Mouse (Mus musculus): ENCODE measurements around the gene Ly6f. TPM values are rescaled to one million over a fixed set of nuclear protein-coding genes. Genes with fewer than 3 reads are reported as not detected.

Ly6f gene
- polyA plus RNA-seq (2012) = not detected in 2 replicates

GRCm38 (mm10) chr15:75268121-75268520, at the start of gene Ly6f:
Gene Ly6f, plus strand, starts transcription at chr15:75268421.

Other genes with a start within 250 kb of the Ly6f start
- not detected in 2 replicates for gene Ly6c1, start 219.6 kb upstream of the Ly6f start, polyA plus RNA-seq (2012)
- gene Ly6c2, start 156.5 kb upstream of the Ly6f start, polyA plus RNA-seq (2012) = 129 and 344 TPM in 2 replicates
- gene Ly6g, start 113.2 kb upstream of the Ly6f start, polyA plus RNA-seq (2012) = 0.12 and 2.7 TPM in 2 replicates
- not detected in 2 replicates for gene BC025446, start 52.0 kb upstream of the Ly6f start, polyA plus RNA-seq (2012)

Measured in megakaryocyte-erythroid progenitor cell, adult 5 weeks (primary cell).